Mouse (Mus musculus) myocyte (in vitro differentiated cells): Measurements from ENCODE around the gene Hal. TPM values are rescaled to one million over a fixed set of nuclear protein-coding genes. Genes with fewer than 3 reads are reported as not detected.

Source experiments
- H3K27me3 ChIP-seq: one replicate; pipeline ENCODE4 v1.6.1; 2011; ENCODE audit not compliant: control insufficient read depth, insufficient read depth, insufficient read length
- H3K36me3 ChIP-seq: one replicate; pipeline ENCODE4 v1.6.1; 2011; ENCODE audit not compliant: control insufficient read depth, insufficient read depth
- H3K4me2 ChIP-seq: one replicate; pipeline ENCODE4 v1.6.1; 2011; ENCODE audit warnings: low read depth, control low read depth
- H3K4me3 ChIP-seq: one replicate; pipeline ENCODE4 v1.5.1; 2011; ENCODE audit warnings: mild to moderate bottlenecking, control low read depth, moderate library complexity
- H3K79me2 ChIP-seq: one replicate; pipeline ENCODE4 v1.6.1; 2011; ENCODE audit not compliant: control insufficient read depth, insufficient read depth
- H3ac ChIP-seq: one replicate; pipeline ENCODE4 v1.6.1; 2011; ENCODE audit not compliant: control insufficient read depth, insufficient read length
- CEBPB ChIP-seq: IDR thresholded peaks from 2 replicates; pipeline ENCODE4 v1.6.1; 2011; ENCODE audit warnings: mild to moderate bottlenecking, moderate library complexity; ENCODE audit not compliant: poor library complexity, insufficient read depth, severe bottlenecking
- E2F4 ChIP-seq: IDR thresholded peaks from one replicate; pipeline ENCODE4 v1.6.1; 2011; ENCODE audit warnings: mild to moderate bottlenecking, control low read depth, moderate library complexity; ENCODE audit not compliant: insufficient read depth
- MAX ChIP-seq: IDR thresholded peaks from one replicate; pipeline ENCODE4 v1.6.1; 2011; ENCODE audit warnings: low read depth, mild to moderate bottlenecking, control low read depth
- MYOD1 ChIP-seq, 3 experiments: IDR thresholded peaks; one replicate each; pipeline ENCODE4 v1.6.1; 2011; ENCODE audit warnings: control low read depth in 2 of 3, low read depth in 2 of 3, mild to moderate bottlenecking in 2 of 3, moderate library complexity in 1 of 3; ENCODE audit not compliant: insufficient read length in 2 of 3, control insufficient read depth in 1 of 3
- MYOG ChIP-seq, 3 experiments: IDR thresholded peaks; one replicate each; pipeline ENCODE4 v1.6.1; 2011; ENCODE audit warnings: control low read depth in 2 of 3, low read depth in 2 of 3, mild to moderate bottlenecking in 2 of 3; ENCODE audit not compliant: insufficient read length in 2 of 3, control insufficient read depth in 1 of 3, insufficient read depth in 1 of 3
- POLR2A ChIP-seq: IDR thresholded peaks from one replicate; pipeline ENCODE4 v1.6.1; 2011; ENCODE audit warnings: low read depth, mild to moderate bottlenecking, control low read depth, moderate library complexity; ENCODE audit not compliant: insufficient read length
- POLR2AphosphoS2 ChIP-seq: IDR thresholded peaks from one replicate; pipeline ENCODE4 v1.6.1; 2011; ENCODE audit warnings: low read depth, control low read depth; ENCODE audit not compliant: insufficient read length
- REST ChIP-seq: IDR thresholded peaks from one replicate; pipeline ENCODE4 v1.6.1; 2011; ENCODE audit warnings: mild to moderate bottlenecking, control low read depth, moderate library complexity; ENCODE audit not compliant: insufficient read depth, insufficient read length
- SRF ChIP-seq: IDR thresholded peaks from one replicate; pipeline ENCODE4 v1.6.1; 2011; ENCODE audit warnings: low read depth; ENCODE audit not compliant: control insufficient read depth, insufficient read length
- TCF12 ChIP-seq: IDR thresholded peaks from one replicate; pipeline ENCODE4 v1.6.1; 2011; ENCODE audit warnings: mild to moderate bottlenecking, control low read depth; ENCODE audit not compliant: poor library complexity, insufficient read depth, severe bottlenecking
- TCF3 ChIP-seq: IDR thresholded peaks from one replicate; pipeline ENCODE4 v1.6.1; 2011; ENCODE audit warnings: low read depth, control low read depth; ENCODE audit not compliant: insufficient read length
- USF1 ChIP-seq: IDR thresholded peaks from one replicate; pipeline ENCODE4 v1.6.1; 2011; ENCODE audit warnings: low read depth, mild to moderate bottlenecking, control low read depth, moderate library complexity
- polyA plus RNA-seq: library from polyadenylated mRNA; unstranded; fragments of >200 nt; fragmentation: generic; extraction: Trizol; gene quantifications from one replicate; pipeline ENCODE4 v1.2.1, GENCODE M21; 2012; ENCODE audit warnings: missing spikeins

Gene Hal
- polyA plus RNA-seq, 1 experiment = 0.11 TPM

- Histone ChIP-seq H3K36me3 (no peaks in the 10 kb centered on the region), H3K27me3 (no peaks in the 10 kb centered on the region), H3K4me3 (no peak overlapping the region), H3K4me2 (no peak overlapping the region), H3K79me2 (no peaks in the 10 kb centered on the region), H3ac (no peak overlapping the region)
- TF ChIP-seq MAX (no peak), TCF12 (no peak), CEBPB (no peak), USF1 (no peak), REST (no peak), TCF3 (no peak), E2F4 (no peak), MYOD1 (IDR thresholded peaks at IDR 0.05; ENCODE audit: control insufficient read depth in 1 of 3, insufficient read length in 2 of 3, low read depth in 2 of 3) (no peak), MYOG (IDR thresholded peaks at IDR 0.05; ENCODE audit: control insufficient read depth in 1 of 3, insufficient read depth in 1 of 3, insufficient read length in 2 of 3, low read depth in 2 of 3) (no peak), POLR2A (no peak), POLR2AphosphoS2 (no peak), SRF (no peak)
These were observed 32.4 kb downstream of the Hal start for GRCm38 (mm10) chr10:93520994-93521393.

- no peak overlapping the region for H3ac ChIP-seq
- H3K36me3 ChIP-seq = no peaks in the 10 kb centered on the region
- H3K27me3 ChIP-seq = no peaks in the 10 kb centered on the region
- no peak overlapping the region for H3K4me3 ChIP-seq
- H3K4me2 ChIP-seq = no peak overlapping the region
- TF ChIP-seq CEBPB (no peak), MYOD1 (IDR thresholded peaks at IDR 0.05; ENCODE audit: control insufficient read depth in 1 of 3, insufficient read length in 2 of 3, low read depth in 2 of 3) (no peak), MYOG (IDR thresholded peaks at IDR 0.05; ENCODE audit: control insufficient read depth in 1 of 3, insufficient read depth in 1 of 3, insufficient read length in 2 of 3, low read depth in 2 of 3) (no peak), SRF (no peak), POLR2AphosphoS2 (no peak), E2F4 (no peak), POLR2A (no peak), MAX (no peak), TCF12 (no peak), TCF3 (no peak), USF1 (no peak), REST (no peak)
- H3K79me2 ChIP-seq = no peaks in the 10 kb centered on the region
These were observed 36.8 kb downstream of the Hal start for GRCm38 (mm10) chr10:93525329-93525728.

- H3K27me3 ChIP-seq = no peaks in the 10 kb centered on the region
- H3K4me3 ChIP-seq = no peak overlapping the region
- no peak for TF ChIP-seq POLR2A
- TF ChIP-seq TCF12 = no peak
- no peak for TF ChIP-seq MYOG (IDR thresholded peaks at IDR 0.05; ENCODE audit: control insufficient read depth in 1 of 3, insufficient read depth in 1 of 3, insufficient read length in 2 of 3, low read depth in 2 of 3)
- H3K4me2 ChIP-seq = no peak overlapping the region
- no peaks in the 10 kb centered on the region for H3K79me2 ChIP-seq
- H3ac ChIP-seq = no peak overlapping the region
- no peaks in the 10 kb centered on the region for H3K36me3 ChIP-seq
These were observed 49.7 kb downstream of the Hal start for GRCm38 (mm10) chr10:93538287-93538686.

- H3K4me3 ChIP-seq = no peak overlapping the region
- no peaks in the 10 kb centered on the region for H3K36me3 ChIP-seq
- no peaks in the 10 kb centered on the region for H3K79me2 ChIP-seq
- no peak overlapping the region for H3ac ChIP-seq
- H3K27me3 ChIP-seq = no peaks in the 10 kb centered on the region
- no peak for TF ChIP-seq MYOG (IDR thresholded peaks at IDR 0.05; ENCODE audit: control insufficient read depth in 1 of 3, insufficient read depth in 1 of 3, insufficient read length in 2 of 3, low read depth in 2 of 3)
- no peak for TF ChIP-seq TCF12
- TF ChIP-seq CEBPB = no peak
- TF ChIP-seq MYOD1 (IDR thresholded peaks at IDR 0.05; ENCODE audit: control insufficient read depth in 1 of 3, insufficient read length in 2 of 3, low read depth in 2 of 3) = no peak
- no peak for TF ChIP-seq MAX
- no peak for TF ChIP-seq TCF3
- no peak for TF ChIP-seq POLR2A
- no peak for TF ChIP-seq E2F4
- TF ChIP-seq USF1 = no peak
- no peak for TF ChIP-seq POLR2AphosphoS2
- no peak for TF ChIP-seq SRF
- TF ChIP-seq REST = no peak
- no peak overlapping the region for H3K4me2 ChIP-seq
These were observed 50.2 kb downstream of the Hal start for GRCm38 (mm10) chr10:93538818-93539217.
